Mouse (Mus musculus): Measurements from ENCODE around the gene Tmem59l. TPM values are rescaled to one million over a fixed set of nuclear protein-coding genes. Genes with fewer than 3 reads are reported as not detected.

Gene Tmem59l
- polyA plus RNA-seq, 1 experiment from 2014 or later: 0.09 TPM

GRCm38 (mm10) chr8:70462516-70462813, 24.7 kb downstream of the Tmem59l start:
- DNase-seq (ENCODE audit: low spot score): no peak

GRCm38 (mm10) chr8:70461765-70462515, 25.2 kb downstream of the Tmem59l start:
- no peak for DNase-seq (ENCODE audit: low spot score)

- no peak for DNase-seq (ENCODE audit: low spot score)
Observed at GRCm38 (mm10) chr8:70460606-70461005, 26.6 kb downstream of the Tmem59l start.

- DNase-seq (ENCODE audit: low spot score): no peak
Observed at GRCm38 (mm10) chr8:70460199-70460598, 27.0 kb downstream of the Tmem59l start.

- DNase-seq (ENCODE audit: low spot score): no peak
Observed at GRCm38 (mm10) chr8:70459636-70460035, 27.5 kb downstream of the Tmem59l start.

- no peak for DNase-seq (ENCODE audit: low spot score)
Observed at GRCm38 (mm10) chr8:70458462-70458861, 28.7 kb downstream of the Tmem59l start.

- no peak for DNase-seq (ENCODE audit: low spot score)
Observed at GRCm38 (mm10) chr8:70457882-70458281, 29.3 kb downstream of the Tmem59l start.

GRCm38 (mm10) chr8:70456996-70457395, 30.2 kb downstream of the Tmem59l start:
- DNase-seq (ENCODE audit: low spot score): no peak

GRCm38 (mm10) chr8:70453852-70454251, 33.3 kb downstream of the Tmem59l start:
- no peak for DNase-seq (ENCODE audit: low spot score)

- no peak for DNase-seq (ENCODE audit: low spot score)
Observed at GRCm38 (mm10) chr8:70452196-70452966, 34.8 kb downstream of the Tmem59l start.

GRCm38 (mm10) chr8:70447639-70448420, 39.3 kb downstream of the Tmem59l start:
- DNase-seq (ENCODE audit: low spot score): no peak

- DNase-seq (ENCODE audit: low spot score): no peak
Observed at GRCm38 (mm10) chr8:70445988-70446387, 41.2 kb downstream of the Tmem59l start.

- DNase-seq (ENCODE audit: low spot score): no peak
Observed at GRCm38 (mm10) chr8:70443326-70443725, 43.8 kb downstream of the Tmem59l start.

GRCm38 (mm10) chr8:70441565-70441964, 45.6 kb downstream of the Tmem59l start:
- no peak for DNase-seq (ENCODE audit: low spot score)

- DNase-seq (ENCODE audit: low spot score): no peak
Observed at GRCm38 (mm10) chr8:70440246-70440645, 46.9 kb downstream of the Tmem59l start.

GRCm38 (mm10) chr8:70439848-70440179, 47.3 kb downstream of the Tmem59l start:
- no peak for DNase-seq (ENCODE audit: low spot score)

- peak; percentile 98 for DNase-seq (ENCODE audit: low spot score)
Observed at GRCm38 (mm10) chr8:70439055-70439847, 47.9 kb downstream of the Tmem59l start, which contains the start of gene Crtc1. Crtc1 (minus strand) TSS chr8:70439579.

GRCm38 (mm10) chr8:70438423-70438822, 48.7 kb downstream of the Tmem59l start:
- no peak for DNase-seq (ENCODE audit: low spot score)

- no peak for DNase-seq (ENCODE audit: low spot score)
Observed at GRCm38 (mm10) chr8:70435156-70435555, 52.0 kb downstream of the Tmem59l start.

Data from thymus, postnatal 0 days (tissue).